Mouse (Mus musculus) spleen, postnatal 14 days (tissue): Measurements from ENCODE around the gene A930004D18Rik.

Experiments used
- DNase-seq, 2 experiments: peaks; one replicate each; pipeline ENCODE4 v3.0.0; 2021 to 2022; ENCODE audit warnings: low spot score in 2 of 2

Gene A930004D18Rik

GRCm38 (mm10) chr2:18037491-18037890 lies at the start of gene A930004D18Rik:
Gene A930004D18Rik, minus strand, starts transcription at chr2:18037737.
- no peak for DNase-seq

GRCm38 (mm10) chr2:18080182-18080860 lies 42.8 kb upstream of the A930004D18Rik start:
- no peak for DNase-seq

- no peak for DNase-seq
Measured at GRCm38 (mm10) chr2:18071947-18072346, 34.4 kb upstream of the A930004D18Rik start.

GRCm38 (mm10) chr2:18068071-18068796 lies 30.7 kb upstream of the A930004D18Rik start:
- no peak for DNase-seq

DNA sequence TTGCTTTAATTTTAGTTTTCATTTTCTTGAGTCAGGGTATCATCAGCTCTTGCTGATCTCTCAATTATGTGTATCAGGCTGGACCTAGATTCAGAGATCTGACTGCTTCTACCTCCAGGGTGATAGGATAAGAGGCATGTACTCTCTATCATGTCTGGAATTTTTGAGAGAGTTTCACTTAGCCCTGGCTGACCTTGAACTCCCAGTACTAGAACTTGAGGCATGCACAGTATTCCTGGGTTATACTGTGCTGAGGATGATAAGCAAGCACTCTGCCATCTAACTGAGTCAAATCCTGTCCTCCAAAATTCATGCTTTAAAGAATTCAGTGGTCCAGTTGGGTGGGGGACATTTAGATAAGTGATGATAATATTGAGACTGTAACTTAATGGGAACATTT lies 28.9 kb upstream of the A930004D18Rik start:
- no peak for DNase-seq

DNA sequence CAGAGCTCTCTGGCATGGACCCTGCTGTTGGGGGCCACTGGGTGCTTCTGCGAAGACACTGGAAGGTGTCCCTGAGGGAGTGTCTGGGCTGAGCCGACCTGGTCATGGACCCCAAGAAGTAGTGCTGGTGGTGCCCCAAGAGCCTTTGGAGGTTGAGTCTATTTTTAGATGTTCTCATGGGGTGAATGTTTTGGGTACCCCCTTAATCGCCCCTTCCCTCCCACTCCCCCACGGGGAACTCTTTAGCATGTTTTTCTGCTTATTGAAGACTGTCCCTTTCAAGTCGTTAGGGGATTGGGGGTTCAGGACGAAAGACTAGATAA lies 28.1 kb upstream of the A930004D18Rik start:
- DNase-seq, result no peak

GRCm38 (mm10) chr2:18064941-18065707 lies 27.6 kb upstream of the A930004D18Rik start:
- DNase-seq, result peak; percentile 62 to 68

DNA sequence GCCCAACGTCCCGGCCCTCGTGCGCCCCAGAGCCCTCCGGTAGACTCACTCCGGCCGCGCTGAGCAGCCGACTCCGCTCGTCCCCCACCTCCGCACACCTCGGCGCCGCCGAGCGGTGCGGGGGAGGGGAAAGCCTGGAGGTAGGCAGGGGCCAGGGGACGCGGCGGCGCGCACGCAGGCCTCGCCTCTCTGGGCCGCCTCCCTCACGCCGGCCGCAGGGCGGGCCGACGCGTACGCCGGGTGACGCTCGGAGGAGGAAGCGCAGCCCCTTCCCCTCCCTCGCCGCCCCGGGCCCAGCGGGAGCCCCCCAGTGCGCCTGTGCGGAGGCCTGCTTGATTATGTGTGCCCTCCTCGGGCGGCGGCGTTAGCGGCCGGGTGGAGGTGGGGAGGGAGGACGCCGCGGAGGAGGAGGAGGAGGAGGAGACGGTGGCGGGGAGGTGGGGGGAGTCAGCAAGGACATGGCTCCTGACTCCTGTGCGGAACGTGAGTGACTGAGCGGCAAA lies 26.9 kb upstream of the A930004D18Rik start:
- peak; percentile 79 to 86 for DNase-seq

GRCm38 (mm10) chr2:18063763-18064251 lies 26.3 kb upstream of the A930004D18Rik start:
- peak; percentile 17 to 35 for DNase-seq

DNA sequence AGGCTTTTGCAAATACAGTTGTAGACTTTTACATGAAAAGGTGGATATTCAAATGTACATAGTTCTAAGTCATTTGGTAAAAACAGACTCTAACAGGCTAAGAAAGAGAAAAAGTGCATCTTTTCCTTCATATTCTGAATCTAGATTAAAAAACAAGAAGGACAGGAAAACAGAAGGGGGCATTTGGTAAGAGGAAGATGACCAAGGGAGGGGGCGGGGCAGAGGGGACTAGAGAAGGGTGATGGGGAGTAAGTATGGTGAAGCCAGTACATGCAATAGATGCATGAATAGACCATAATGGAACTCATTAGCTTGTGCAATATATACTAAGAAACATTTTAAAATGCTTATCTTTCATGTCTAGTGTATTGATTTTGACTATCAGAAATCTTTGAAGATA lies 22.9 kb upstream of the A930004D18Rik start:
- DNase-seq, result no peak

GRCm38 (mm10) chr2:18059891-18060290 lies 22.4 kb upstream of the A930004D18Rik start:
- DNase-seq, result no peak

GRCm38 (mm10) chr2:18059063-18059462 lies 21.5 kb upstream of the A930004D18Rik start:
- DNase-seq, result no peak

DNA sequence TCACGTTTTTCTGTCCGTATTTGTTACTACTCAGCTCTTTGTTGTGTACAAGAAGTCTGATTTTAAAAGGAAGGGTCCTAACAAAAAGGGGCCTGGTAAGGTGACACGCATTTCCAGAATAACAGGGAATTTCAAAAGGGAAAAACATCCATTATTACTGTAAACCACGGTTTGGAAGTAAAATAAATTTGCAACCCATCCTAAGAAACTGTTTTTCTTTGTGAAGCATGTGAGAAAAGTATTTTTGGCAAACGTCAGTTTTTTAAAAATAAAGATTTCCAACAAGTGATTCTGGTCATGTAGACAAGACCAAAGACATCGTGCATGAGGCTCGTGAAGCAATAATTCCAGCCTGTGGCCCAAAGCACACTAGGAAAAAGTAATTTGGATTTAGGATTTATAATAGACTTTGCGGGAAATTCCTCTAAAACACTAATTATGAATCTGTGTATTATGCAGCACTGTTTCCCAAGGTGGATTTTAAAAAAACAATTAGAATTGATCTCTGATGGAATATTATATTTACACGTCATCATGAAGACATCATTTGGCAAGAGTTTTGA lies 20.7 kb upstream of the A930004D18Rik start:
- DNase-seq, result no peak

DNA sequence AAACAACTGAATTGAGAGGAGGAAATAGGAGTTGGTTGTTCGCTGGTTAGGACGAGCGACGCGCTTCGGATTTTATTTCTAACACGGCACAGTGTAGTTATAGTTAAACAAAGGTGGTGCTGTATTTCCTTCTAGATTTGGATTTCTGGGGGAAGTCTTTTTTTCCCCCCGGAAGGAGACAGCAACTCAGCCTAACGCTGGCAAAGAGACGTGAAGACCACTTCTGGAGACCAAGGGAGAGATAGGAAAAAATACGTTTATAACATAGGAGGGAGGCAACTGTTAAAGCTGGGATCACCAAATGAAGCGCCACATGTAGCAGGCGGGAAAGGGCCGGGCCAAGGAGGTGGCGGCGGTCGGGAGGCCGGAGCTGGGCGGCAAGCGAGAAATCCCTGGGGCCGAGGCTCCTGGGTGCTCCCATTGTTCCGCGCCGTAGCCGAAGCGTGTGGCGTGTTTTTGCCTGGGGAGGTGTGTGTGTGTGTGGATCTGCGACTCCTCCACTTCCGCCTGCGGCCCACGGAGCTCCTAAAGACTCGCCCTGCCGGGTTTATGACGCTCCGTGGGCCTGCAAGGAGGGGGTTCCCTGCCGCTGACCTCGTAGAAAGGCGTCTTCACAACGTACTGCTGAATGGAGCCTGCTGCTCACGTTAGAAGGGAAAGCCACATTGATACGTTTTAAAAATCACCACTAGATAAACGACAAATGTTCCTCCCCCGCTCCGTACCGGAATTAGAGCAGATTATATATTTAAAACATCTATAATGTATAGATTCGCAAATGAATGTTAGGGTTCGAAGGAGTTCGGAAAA lies 20.0 kb upstream of the A930004D18Rik start:
- DNase-seq, result peak; percentile 43 to 50

DNA sequence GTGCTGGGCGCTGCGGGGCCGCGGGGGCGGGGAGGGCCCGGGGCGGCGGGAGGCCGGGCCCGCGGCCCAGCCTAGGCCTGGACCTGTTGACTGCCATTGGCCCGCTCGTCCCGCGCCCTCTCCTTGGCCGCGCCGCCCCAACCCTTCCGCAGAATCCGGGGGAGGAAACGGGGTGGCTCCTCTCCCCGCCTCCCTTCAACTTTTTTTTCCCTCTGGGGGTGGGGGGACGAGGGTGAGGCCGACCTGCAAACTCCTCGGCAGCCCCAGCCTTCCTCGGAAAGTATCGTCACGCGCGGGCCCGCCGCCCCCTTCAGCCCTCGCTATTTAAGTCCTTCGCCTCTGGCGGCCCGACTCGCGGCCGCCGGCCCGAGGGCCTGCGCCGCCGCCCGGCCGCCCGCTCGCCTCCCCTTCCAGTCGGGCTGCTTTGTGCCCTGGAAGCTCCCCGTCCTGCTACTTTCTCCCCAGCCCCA lies 19.3 kb upstream of the A930004D18Rik start:
- DNase-seq, result peak; percentile 79 to 83

DNA sequence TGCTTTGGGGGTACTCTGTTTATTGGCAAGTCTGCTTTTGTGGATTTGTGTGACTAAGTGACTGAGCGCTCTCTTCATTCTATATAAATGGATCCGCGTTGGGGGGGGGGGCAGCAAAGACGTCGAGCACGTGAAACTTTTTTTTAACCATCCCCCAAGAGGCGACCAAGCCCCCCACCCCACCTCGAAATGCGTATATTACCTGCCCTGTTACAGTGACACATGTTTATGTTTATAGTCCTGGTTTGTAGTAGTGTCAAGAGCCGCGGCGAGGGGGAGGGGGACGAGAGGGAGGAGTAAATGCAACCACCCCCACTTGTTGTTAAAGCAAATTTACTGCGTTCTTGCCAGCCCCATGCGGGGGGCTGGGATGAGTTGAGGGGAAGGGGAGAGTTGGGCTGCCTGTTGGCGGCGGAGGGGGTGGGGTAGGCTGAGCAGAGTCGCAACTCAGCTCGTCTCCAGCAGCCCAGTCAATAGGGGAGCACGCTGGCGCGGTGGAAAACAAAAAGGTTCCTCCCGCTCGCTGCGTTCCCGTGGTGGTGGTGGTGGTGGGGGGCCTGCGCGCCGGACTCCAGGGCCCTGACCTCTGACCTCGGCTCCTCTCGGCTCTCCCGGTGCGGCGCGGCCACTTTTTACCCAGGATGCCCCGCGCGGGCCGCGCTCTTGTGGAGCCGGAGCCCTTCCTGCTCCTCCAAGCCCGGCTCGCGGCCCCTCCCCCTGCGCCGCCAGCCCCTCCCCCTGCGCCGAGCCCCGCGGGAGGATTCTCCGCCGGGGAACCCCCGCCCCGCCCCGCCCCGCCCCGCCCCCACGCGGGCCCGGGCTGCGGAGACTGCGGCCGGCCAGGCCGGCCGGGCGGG lies 18.6 kb upstream of the A930004D18Rik start:
- DNase-seq, result peak; percentile 91 to 92

GRCm38 (mm10) chr2:18055016-18055928 lies 17.7 kb upstream of the A930004D18Rik start, which contains the start of gene Mllt10:
Gene Mllt10, plus strand, starts transcription at chr2:18055237.
- DNase-seq, result no peak

DNA sequence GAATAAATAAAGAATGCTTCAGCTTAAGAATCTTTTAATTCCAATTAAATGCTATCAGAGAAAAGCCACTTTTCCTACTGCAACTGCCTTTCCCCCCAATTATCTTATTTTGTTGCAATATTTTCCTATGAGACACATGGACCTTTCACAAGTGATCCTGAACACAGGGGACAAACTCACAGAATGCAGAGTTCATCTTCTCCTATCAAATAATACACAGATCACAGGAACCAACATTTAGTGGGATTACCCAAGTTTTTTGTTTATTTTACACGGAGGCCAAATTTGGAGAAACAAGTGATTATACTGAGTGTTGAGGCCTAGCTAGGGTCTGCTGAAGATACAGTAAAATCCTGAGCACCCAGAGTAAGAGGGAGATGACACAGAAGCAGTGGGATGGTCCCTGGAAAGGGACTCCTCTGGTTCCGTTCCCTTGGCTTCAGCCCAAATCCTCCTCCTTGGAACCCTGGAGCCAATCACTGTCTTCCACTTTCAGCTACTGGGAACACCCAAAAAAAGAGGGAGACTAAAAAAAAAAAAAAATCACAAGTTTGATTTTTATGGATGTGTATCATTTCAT lies 16.5 kb upstream of the A930004D18Rik start:
- no peak for DNase-seq
